Mouse (Mus musculus) urinary bladder, postnatal 36 days (tissue): ENCODE data around the gene Gng7.

ENCODE experiments used
- DNase-seq, 2 experiments: peaks; one replicate each; pipeline ENCODE4 v3.0.0; 2022; ENCODE audit warnings: low spot score in 2 of 2, mixed read lengths in 1 of 2

Gene Gng7

DNA sequence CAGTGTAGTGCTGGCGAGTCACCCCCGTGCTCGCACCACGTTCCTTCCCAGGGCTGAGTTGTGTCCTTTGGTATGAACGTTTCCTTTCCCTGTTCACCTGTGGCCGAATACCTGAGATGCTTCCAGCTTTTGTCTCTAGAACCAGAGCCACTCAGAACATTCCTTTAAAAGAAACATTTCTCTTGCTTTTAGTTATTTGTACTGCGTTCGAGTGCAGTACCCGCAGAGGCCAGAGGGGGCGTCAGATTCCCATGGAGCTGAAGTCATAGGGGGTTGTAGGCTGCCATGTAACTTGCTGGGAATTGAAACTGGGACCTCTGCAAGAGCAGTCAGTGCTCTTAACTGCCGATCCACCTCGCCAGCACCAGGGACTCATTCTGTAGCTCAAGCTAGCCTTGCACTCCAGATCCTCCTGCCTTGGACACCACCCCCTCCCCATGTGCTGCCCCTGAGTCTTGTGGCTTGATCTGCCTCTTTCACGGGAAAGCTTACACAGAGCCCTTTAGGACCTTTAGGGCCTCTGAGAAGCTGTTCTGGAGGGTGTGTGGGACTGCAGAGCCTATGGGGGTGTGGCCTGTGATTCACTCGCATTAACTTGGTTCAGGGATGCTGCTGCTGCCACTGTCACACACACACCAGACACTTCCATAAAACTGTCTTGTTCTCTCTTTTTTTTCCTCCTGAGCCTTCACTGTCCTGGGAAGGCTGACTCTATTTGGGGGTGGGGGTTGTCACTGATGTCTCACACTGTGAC lies 67.9 kb downstream of the Gng7 start:
- no peak for DNase-seq

DNA sequence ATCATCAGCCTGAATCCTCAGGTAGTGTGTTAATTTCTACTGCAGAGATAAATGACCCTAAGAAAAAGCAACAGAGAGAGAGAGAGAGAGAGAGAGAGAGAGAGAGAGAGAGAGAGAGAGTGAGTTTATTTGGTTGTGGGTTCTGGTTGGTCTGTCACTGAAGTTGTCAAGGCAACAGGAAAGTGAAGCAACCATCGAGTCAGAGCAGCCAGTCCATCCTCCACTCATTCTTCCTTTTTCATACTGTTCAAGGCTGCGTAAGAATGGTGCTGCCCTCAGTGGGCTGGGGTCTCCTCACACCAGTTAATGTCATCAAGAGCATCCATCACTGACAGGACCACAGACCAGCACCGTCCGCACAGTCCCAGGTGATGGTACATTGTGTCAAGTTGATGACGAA lies 70.5 kb downstream of the Gng7 start:
- DNase-seq = no peak

DNA sequence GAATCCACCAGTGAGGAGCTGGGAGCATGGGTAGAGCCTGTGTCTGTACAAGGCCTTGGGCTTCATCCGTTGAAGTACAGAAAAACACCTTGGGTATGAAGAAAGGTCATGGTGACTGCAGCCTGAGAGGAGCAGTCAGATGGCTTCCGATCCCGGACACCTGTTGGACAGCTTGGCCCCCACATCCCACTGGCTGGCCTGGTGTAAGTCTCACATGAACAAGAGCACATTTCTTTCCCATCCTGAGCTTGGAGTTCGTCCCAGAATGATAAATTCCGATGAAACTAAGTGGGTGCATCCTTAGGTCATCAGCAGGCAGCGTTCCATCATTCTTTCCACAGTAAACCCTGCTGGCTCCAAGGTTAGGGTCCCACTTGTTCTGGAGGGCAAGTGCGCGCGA lies 71.0 kb downstream of the Gng7 start:
- no peak for DNase-seq

DNA sequence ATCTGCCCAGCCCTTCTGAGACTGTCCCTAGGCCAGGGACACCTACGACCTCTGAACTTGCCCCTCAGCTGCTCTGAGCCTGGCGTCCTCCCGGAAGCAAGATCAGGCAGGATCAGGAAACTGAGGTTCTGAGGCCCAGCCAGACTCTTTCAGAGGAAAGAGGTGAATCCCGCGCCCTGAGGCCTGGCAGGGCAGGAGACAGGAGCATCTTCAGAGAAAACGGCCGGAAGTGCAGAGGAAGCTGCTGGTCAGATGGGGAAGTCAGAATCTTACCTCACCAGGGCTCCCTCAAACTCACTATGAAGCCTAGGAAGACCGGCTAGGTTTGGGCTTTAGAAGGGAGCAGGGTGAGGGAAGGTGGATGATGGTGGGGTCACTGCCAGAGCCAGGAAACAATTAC lies 71.8 kb downstream of the Gng7 start:
- no peak for DNase-seq

DNA sequence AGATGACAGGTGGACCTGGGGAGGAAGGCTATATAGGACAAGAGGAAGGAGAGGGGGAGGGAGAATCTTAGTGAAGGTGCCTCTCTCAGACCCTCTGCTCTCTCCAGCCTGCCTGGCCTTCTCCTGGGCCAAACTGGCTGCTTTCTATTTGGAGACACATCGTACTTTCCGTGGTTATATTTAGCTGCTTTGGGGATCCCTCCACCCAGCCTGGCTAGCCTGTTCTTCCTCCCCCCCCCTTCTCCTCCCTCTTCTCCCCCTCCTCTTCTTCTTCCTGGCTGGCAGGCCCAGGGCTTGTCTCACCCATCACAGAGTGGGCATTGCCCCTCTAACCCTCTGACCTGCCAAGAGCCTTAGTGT lies 73.8 kb downstream of the Gng7 start:
- DNase-seq = no peak

DNA sequence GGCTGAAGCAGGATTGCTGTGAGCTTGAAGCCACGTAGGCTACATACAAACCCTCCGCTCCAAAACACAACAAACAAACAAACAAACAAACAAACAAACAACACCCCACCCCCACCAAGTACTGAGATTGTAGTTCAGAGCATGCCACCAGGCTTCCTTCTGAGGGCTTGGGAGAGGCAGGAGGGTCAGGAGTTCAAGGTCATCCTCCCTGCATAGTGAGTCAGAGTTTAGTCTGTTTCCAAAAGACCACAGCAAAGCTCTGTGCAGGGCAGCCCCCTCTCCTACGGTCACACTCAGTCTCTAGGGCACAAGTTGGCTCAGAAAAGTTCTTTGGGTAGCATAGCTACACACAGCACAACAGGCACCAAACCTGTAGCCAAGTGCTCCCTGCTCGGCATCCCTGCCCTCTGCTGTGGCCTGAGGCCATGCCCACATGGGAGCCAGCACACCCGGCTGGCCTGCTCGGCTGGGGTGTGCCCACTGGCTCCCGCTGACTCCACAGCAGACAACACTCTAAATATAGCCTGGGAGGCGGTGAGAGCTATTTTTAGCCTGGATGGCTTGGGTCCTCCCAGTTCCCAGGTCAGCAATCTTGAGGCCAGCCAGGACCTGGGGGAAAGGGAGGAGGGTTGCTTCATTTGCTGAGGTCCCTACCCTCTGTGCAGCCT lies 74.3 kb downstream of the Gng7 start:
- peak; percentile 32 to 63 for DNase-seq

DNA sequence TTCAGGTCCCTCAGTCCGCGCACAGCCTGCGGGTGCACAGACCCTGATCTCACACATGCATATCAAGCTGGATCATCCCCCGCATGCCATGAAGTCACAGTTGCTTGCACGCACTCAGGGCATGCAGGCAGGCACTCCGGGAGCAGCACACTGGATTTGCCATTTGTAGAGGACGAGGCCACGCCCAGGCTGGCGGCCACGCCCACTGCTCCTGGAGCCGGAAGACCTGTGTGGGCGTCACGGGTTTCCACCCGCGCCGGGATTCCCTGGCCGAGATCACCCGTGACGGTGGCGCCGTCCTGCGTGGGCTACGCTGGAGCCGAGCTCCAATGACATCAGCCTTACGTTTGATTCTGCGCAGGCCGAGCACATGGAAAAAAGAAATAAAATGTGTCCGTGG lies 75.1 kb downstream of the Gng7 start:
- DNase-seq = peak; percentile 76 to 85

DNA sequence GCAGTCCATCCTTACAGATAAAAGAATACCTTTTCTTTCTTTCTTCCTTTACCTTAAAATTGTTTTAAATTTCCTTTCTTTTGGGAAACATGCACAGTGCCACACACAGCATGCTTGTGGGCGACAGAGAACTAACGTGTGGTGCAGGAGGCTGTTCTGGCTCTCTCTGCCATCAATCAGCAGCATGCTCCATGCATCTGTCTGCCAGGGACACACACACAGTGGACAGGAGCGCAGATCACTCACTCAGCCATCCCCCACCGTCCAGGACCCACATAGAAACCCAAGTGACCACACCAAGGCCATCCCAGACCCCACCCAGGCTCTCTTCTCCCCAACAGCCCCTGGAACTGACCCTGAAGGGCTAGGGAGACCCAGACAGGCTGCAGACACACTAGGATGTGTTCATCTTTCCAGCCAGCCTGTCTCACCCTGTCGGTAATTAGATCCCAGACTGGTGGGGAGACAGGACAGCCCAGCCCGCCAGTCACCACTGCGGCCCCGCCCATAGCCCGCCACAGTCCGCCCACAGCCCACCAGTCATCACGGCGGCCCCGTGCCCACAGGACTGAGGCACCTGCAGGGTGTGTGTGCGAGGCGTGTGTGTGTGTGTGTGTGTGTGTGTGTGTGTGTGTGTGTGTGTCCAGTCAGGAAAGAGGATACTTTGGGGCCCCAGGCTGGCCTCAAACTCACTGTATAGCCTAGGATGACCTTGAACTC lies 75.8 kb downstream of the Gng7 start:
- DNase-seq = no peak

DNA sequence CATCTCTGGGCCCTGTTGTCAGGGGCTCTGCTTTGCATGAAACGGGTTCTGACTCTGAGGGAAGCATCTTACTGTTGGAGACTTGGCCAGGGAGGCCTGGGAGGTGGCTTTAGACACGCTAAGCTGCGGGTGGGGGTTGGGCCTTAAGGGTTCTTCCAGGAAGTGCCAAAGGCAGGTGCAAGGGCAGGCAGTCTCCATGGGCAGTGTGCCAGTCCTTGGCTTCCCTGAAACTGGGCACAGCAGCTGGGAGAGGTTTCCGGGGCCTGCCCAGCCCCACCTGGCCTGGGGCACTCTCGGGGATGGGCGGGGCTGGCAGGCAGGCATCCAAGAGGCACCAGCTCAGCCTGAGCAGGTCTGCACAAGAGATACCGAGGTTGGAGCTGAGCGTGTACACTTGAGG lies 77.1 kb downstream of the Gng7 start:
- peak; percentile 74 to 85 for DNase-seq

DNA sequence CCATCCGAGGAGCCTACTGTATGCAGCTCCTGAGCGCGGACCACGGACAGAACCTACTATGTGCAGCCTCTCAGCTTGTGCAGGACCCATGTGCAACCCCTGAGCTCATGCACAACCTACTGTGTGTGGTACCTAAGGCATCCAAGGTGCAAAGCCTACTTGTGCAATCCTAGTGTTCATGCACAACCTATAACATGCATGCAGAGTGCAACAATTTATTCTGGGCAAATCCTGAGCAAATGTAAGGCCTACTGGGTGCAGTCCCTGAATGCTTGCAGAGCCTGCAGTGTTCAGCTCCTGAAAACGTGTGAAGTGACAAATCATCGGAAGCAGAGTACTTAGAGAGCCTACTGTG lies 78.0 kb downstream of the Gng7 start:
- DNase-seq = no peak

DNA sequence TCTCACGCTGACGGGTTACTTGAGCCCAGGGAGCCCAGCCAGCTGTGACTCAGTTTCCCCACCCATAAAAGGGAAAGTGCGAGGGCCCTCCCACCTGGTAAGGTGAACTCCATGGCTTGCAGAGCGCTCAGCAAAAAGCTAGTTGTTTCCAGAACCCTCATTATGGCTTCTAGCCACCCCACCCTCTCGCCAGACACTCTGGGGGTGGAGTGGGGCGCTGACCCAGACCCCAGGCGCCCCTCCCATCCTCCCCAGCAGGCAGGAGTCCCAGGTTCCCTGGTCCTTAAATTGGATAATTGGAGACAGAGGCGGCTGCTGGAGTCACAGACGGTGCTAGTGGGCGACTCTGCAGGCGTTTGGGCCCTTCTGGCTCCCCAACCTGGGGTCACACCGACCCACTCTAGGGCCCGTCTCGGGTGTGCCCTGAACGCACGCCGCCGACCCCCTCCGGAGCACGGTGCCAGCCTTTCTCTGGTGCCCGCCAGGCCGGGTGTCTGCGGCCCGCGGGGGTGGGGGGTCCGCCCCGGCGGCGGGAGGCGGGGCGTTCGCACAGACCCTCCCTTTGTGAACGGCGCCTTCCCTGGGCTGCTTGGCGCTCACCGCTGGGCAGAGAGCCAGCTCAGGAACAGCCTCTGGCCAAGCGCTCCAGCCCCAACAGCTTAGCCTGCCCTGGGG lies 78.5 kb downstream of the Gng7 start:
- DNase-seq = peak in 1 of 2 experiments; percentile 73

DNA sequence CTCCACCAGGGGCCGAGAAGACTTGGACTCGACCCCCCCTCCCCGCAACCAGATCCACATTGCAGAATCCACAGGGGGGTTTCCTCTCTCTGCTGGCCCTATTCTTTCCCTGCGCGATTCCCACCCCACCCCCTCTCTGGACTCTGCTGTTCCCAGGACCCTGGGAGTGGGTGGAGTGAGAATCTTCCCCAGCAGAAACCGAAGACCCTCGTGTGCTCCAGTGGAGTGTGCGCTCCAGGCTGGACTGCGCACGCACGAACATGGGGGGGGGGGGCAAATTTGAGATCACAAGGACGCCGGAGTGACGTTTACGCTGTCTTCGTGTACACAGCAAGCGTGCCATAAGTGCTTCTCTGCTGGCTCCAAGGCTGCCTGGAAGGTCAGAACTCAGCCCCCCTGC lies 79.0 kb downstream of the Gng7 start:
- DNase-seq = no peak

DNA sequence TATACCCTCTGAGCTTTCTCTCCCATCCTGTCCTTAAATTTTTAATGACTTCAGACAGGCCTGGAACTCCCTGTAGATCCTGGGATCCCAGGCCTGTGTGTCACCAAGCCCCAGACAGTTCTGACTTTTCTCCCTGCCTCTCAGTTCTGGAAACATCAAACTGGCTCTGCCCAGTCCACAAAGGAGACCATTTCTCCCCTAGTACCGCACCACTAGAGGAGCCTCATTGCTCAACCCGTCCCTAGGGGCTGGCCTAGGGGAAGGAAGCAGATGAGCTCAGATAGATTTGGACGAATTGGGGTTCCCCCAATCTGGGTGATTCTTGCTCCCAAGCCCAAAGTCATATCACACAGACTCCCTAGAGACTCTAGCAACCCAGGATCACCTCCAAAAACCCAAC lies 79.5 kb downstream of the Gng7 start:
- DNase-seq = no peak

DNA sequence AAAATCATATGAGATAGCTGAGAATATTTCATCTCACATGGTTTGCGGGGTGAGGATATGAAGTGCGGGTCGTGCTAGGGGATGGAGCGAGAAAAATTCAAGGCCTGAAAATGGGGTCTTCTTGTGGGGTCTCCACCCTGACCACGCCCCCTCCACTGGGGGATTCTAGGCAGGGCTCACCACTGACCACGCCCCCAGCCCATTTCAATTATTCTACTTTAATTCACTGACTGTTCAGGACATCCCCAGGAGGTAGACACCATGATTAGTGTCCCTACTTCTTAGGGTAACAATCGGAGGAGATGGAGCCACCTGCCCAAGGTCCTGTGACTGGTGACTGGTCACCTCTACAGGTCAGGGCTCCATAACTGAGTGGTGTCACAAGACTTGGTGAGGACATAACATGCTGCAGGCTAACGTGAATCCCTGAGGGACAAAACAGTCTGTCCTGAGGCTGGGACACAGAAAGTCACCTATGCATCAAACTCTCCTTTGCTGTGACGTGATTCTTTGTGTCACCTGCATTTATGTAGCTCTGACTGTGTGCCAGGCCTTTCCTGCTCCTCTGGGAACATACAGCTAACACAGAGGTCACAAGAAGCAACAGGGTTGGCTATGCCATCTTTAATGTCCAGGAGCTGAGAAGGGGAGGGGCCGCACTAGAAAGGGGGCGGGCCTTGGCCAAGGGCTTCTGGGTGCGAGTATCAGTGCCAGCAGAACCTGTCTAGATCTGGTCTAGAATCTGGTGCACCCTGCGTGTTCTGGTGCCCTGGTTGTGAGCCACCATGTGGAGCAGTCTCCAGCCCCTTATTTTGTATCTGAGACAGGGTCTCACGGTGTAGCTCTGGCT lies 80.4 kb downstream of the Gng7 start:
- DNase-seq = no peak

DNA sequence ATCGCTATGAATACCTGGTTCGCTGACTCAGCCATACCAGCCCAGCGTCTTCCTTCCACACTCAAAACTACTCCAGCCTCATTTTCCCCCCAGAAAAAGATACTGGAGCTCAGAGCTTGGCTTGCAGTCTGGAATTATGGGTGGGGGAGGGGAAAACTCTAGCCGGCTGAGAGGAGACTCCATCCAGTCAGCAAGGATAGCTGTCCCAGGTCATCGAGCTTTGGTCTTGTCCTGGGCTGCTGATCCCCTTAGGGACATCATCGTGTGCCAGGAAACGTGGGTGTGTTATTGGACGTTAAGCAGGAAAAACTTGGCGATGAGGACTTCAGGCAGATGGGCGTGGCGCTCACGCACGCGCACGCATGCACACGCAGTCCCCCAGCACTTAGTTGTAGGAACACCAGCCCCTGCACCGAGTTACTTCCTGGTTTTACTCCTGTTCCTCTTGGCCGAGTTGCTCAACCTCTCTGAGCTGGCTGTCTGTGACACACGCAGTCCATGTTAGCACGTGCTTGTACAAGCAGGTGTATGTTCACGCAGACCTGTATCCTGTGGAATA lies 81.2 kb downstream of the Gng7 start:
- DNase-seq = peak in 1 of 2 experiments; percentile 51

DNA sequence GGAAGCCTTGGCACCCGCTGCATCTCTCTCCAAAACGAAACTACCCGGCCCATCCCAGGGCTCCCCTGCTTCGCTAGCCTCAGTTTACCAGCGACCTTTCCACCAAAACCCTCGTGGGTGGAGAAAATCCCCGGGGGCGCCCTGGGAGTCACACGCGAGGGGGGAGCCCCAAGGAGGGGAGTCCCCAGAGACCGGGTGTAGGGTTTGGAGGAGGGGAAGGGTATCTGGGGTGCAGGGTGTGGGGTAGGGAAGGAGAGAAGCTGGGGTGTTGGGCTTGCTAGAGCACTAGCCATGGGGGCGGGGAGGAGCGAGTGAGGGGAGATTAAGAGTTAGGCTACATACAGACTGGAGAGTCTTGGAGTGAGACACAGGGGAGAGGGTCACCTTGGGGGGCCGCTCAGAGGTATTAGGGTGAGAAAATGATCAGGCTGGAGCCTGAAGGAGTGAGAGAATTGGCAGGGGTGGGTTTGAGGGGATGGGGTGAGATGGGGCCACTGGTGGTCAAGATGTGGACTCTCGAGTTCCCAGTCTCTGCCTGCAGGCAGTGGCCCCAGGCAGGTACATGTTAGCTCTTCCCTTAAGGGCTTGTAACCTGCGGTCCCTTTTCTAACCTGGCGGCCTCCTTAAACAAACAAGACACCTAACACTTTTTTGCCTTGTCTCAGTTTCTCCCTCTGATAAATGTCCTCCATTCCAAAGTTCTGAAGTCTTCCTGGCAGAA lies 81.9 kb downstream of the Gng7 start:
- no peak for DNase-seq

DNA sequence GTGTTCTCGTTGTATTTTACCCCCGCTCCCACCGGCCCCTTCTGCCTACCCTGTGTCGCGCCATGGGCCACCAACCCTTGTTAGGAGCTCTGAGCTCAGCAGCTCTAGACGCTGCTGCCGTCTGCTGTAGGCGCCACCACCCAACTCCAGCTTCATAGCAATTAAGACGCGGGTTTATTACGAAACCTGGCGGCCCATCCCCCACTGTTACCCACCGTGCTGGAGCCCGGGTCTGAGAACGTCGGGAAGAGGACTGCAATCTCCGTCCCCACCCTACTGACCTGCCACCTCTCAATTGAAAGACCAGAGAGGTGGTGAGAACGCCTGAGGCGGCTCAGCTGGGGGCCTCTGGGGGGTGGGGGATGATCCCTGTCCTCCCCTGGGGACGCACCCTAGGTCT lies 82.5 kb downstream of the Gng7 start:
- peak in 1 of 2 experiments; percentile 42 for DNase-seq

DNA sequence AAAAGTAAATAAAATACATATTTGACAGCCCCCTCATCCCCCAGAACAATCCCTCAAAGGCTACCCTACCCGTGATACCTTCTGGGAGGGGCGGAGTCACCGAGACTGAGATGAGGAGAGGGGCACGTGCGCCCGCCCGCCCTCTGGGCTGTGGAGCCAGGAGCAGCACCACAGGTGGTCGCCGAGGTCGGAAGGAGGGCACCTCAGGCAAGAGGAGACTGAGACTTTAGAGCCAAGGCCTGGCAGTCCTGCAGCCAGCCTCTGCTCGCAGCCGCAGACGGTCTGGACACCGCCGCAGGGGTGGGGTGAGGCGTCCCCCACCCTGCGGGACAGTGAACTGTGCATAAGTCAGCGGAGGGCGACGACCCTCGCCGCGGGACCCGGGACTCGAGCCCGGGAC lies 83.0 kb downstream of the Gng7 start:
- no peak for DNase-seq

DNA sequence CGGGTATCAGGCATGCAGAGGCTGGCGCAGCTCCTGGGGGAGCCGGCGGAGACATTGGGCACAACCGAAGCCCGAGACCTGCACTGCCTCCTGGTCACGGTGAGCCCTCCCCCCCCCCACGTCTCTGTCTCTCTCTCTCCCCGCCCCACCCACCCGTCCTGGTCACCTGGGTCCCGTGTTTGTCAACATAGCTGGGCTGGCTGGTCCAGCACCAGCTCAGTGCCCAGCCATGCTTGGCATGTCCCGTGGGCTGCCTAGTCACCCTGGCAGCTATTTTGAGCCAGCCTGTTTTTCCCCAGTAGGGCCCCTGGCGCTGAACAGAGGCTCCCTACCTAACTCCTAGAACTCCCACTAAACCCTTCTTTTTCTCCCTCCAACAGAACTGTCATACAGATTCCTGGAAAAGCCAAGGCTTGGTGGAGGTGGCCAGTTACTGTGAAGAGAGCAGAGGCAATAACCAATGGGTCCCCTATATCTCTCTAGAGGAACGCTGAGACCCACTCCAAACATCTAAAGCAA lies 83.5 kb downstream of the Gng7 start:
- peak in 1 of 2 experiments; percentile 48 for DNase-seq
